Mouse (Mus musculus): ENCODE measurements around the gene Cwc25.
"Not testable (repeated sequence)": the region's sequence is repeated elsewhere in the genome, so short reads cannot be mapped to it uniquely, and the experiment has no call there.

Cwc25 gene

DNA sequence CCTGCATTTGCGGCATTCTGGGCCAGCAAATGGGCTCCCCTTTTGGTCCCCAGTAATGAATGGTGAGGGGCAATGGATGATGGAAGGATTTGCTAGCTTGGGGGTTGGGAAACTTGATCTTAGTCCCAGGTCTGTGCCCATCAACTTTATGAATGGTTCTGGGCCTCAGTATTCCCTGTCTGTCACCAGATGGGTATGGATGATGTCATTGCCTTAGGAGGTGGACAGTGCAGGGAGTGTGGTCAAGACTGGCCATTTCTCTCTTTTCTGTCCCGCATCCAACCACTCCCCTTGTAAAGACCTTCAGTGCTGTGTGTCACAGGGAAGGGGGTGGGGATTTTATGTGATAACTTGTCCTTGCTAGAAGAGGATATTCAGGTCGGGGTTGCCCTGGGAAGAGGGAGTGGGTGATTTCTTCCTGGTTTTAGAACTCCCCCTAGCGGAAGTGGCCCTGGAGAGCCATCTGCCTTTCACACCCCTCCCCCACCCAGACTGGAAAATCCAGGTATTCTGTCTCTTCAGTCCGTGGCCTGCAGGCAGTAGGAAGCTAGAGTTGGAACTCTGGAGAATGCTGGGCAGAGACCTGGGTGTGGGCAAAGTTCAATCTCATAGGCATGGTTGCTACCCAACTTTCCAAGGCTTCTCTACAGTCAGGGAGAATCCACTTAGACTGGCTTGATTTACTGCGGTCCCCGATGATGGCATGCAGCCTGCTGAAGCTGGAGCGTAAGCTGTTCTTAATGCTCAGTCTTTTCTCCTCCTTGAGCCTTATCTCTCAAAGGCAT lies 35.2 kb upstream of the Cwc25 start:
- intact Hi-C loops (cut with DNase I), result no loop called here

- intact Hi-C loops (cut with DNase I), result no loop called here
Observed at GRCm38 (mm10) chr11:97800691-97801408, 34.5 kb upstream of the Cwc25 start.

DNA sequence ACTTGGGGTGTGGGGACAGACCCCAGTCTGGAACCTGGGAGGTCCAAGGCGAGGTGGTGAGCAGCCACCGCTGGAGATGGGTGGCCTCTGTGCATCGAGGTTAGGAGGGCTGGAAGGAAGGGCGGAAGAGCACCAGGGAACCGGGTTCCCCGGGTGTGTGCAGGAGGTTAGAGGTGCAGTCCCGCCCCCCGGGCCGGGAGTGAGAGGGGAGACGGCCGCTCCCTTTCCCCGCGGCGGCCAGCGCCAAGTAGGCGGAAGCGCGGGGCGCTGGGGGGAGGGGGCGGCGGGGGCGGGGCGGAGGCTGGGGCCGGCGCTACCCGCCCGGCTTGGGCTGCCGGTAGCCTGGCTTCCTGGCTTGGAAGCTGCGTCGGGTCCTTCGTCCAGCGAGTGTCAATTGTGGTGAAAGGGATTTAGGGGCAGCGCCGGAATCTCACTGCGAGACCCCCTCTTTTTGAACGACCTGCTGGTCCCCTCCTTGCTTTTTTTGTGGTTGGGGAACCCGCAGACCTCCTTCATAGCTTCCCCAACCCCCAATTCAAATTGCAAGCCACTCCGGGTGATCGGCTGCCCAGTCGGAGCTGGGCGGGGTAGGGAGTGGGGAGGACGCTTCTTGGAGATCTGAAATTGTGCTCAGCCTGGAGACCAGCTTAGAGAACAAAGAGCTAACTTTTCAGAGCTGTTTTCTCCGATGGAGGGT lies 33.8 kb upstream of the Cwc25 start:
- intact Hi-C loops (cut with DNase I), result loop anchor here (5.0 kb wide), 2 partner anchors 37 to 187 kb away; partner anchors contain the start of gene Plxdc1

- intact Hi-C loops (cut with DNase I), result loop anchor here (5.0 kb wide), 2 partner anchors 38 to 188 kb away; partner anchors contain the start of gene Plxdc1
Observed at GRCm38 (mm10) chr11:97799146-97799993, 33.0 kb upstream of the Cwc25 start.

DNA sequence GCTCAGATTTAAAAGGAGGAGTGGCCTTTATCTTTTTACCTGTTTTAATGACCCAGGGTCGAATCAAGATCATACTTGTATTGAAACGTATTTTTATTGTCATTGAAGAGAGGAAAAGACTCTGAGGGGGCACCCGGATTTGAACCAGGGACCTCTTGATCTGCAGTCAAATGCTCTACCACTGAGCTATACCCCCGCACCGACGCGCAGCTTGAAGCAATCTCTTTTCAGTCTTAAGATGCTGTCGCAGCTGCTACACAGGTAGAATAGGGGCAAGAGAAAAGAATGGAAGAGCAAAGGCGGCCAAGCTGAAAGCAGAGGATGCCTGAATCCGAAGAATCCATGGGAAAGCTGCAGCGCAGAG lies 32.4 kb upstream of the Cwc25 start, which contains the start of gene Lasp1:
Gene Lasp1, plus strand, starts transcription at position 219 of the 364 bp plus-strand sequence.
- intact Hi-C loops (cut with DNase I), result loop anchor here (5.0 kb wide), 2 partner anchors 39 to 189 kb away; partner anchors contain the start of gene Plxdc1

DNA sequence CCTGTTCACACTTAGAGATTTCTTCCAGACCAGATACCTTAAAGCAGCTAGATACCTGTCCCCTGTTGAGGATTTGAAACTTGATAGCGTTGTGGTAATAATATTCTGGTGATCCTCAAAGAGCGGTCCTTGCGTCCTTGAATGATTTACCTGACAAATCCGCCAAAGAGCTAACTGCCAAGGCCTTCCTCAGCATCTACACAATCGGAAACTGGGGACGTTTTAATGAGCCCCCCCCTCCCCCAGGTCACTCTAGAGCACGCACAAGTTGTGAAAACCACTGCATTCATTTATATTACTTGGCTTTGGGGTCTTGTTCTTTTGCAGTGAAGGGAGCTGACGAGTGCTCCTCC lies 31.7 kb upstream of the Cwc25 start:
- intact Hi-C loops (cut with DNase I), result loop anchor here (5.0 kb wide), 2 partner anchors 39 to 189 kb away; partner anchors contain the start of gene Plxdc1

DNA sequence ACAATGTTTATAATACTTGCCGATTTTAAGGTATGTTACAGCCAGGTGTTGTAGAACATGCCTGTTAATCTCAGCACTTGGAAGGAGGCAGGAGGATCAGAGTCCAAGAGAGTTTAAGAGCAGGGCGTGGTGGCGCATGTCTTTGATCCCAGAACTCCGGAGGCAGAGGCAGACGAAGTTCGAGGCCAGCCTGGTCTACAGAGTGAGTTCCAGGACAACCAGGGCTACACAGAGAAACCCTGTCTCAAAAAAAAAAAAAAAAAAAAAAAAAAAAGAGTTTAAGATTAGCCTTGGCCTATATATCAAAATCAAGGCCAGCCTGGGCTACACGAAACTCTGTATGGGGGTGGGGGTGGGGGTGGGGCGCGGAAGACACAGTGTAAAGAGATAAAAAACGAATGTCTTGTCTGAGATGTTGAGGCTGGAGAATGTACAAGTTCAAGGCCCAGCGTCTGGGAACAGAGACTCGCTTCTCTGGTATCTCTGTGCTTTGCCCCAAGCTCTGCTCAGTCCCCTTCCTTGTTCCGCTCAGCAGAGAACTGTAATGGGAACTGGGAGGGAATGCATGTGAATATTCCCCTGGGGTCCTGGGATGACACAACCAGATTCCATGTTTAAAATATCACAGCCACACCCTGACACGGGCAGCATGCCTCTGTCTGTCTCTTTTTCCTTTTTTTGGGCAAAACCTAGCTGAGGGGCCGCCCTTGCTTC lies 31.2 kb upstream of the Cwc25 start:
- intact Hi-C loops (cut with DNase I), result loop anchor here (2.0 to 5.0 kb wide), 3 partner anchors 40 to 190 kb away; partner anchors contain the start of genes Fbxo47 and Plxdc1

GRCm38 (mm10) chr11:97796910-97797309 lies 30.6 kb upstream of the Cwc25 start:
- intact Hi-C loops (cut with DNase I), result loop anchor here (2.0 to 5.0 kb wide), 3 partner anchors 40 to 190 kb away; partner anchors contain the start of genes Fbxo47 and Plxdc1

GRCm38 (mm10) chr11:97793165-97793564 lies 26.8 kb upstream of the Cwc25 start:
- intact Hi-C loops (cut with DNase I), result no loop called here

GRCm38 (mm10) chr11:97790778-97791438 lies 24.6 kb upstream of the Cwc25 start:
- intact Hi-C loops (cut with DNase I), result not testable (repeated sequence)

GRCm38 (mm10) chr11:97789727-97790126 lies 23.4 kb upstream of the Cwc25 start:
- intact Hi-C loops (cut with DNase I), result no loop called here

GRCm38 (mm10) chr11:97787961-97788360 lies 21.6 kb upstream of the Cwc25 start:
- intact Hi-C loops (cut with DNase I), result no loop called here

DNA sequence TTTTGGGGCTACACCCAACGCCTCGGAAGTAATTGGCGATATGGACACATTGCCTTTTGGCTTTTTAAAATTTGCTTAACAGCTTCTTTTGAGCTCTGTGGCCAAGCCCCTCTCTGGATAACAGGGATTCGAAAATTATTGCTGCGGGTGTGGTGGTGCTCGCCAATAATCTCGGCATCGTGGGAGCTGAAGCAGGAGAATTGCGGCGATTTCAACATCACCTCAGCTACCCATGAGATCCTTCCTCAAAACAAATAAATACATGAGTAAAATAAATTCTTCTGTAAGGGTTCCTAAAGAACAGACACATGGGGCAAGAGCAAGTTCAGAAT lies 16.2 kb upstream of the Cwc25 start:
- intact Hi-C loops (cut with DNase I), result no loop called here

DNA sequence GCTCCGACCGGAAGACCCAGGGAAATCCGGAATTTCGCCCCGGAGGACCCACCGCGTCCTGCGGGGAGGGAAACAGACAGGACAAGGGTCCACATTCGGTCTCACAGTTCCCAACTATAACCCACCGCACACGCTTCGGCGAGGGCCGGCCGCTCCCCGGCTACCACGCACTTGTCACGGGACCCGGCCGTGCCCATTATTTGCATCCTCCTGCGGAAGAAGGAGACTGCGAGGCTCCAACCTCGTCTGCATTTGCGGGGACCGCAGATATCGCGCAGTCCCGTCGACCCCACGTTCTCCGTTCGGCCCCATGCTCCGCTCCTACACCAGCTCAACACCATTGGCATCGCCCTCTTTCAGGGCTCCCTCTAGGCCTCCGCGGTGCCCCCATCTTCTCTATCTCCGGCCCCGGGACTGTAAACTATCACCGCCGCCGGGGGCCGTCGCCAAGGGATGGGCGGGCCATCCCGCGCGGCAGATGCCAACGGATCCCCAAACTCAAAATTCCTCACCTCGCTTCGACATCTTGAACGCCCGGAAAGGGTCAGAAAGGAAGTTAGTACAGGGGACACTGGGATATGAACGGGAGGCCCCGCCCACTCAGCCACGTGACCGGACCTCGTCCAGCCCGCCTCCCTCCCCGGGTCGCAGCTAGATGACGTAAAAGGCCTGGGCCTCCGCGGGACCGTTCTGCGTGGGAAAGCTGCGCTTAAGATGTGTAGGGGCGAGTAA lies 15.6 kb upstream of the Cwc25 start, which contains the start of gene Rpl23:
Gene Rpl23, minus strand, starts transcription at position 606 of the 732 bp plus-strand sequence.
- intact Hi-C loops (cut with DNase I), result no loop called here

DNA sequence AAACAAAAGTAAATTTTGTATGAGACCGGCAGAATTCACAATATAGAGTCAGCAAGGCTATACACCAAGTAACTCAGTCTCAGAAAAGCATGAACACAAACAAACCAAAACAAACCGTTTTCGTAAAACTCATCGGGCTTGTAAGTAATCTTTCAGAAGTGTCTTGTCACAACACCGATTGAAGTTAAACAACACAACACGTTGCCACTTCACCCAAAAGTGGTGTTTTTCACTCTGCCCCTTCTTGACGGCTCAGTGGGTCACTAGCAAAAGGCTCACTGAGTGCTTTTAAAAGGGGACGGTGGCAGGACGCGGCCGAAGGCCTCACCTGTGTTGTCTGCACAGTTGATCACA lies 15.1 kb upstream of the Cwc25 start:
- intact Hi-C loops (cut with DNase I), result no loop called here

GRCm38 (mm10) chr11:97779968-97780701 lies 13.8 kb upstream of the Cwc25 start:
- intact Hi-C loops (cut with DNase I), result no loop called here

- intact Hi-C loops (cut with DNase I), result no loop called here
Observed at GRCm38 (mm10) chr11:97778918-97779317, 12.6 kb upstream of the Cwc25 start.

DNA sequence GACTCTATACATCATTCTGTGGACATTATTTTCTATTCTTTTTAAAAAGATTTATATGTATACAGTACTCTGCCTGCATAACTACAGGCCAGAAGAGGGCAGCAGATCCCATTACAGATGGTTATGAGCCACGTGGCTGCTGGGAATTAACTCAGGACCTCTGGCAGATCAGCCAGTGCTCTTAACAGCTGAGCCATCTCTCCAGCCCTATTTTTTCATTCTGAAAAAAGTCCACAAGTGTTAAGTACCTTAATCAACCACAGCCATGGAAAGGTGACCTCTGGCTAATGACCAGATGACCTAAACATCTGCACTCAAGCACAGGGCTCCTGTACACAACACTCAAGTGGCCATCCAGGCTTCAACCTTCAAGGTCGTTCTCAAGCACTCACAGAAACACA lies 10.8 kb upstream of the Cwc25 start:
- intact Hi-C loops (cut with DNase I), result no loop called here
